Mouse (Mus musculus) gastrocnemius, postnatal 25 days (tissue): ENCODE results near the gene Hcn2. TPM values are rescaled to one million over a fixed set of nuclear protein-coding genes. Genes with fewer than 3 reads are reported as not detected.

Experiments
- DNase-seq: peaks from one replicate; pipeline ENCODE4 v3.0.0; 2022
- long read RNA-seq, 2 experiments: library from polyadenylated mRNA; stranded (forward); transcript quantifications; one replicate each; pipeline ENCODE4 v2.0.0; 2021
- total RNA-seq, 2 experiments: library from RNA; stranded (reverse); gene quantifications; 1 replicate in 1 of 2; 2 replicates in 1 of 2; pipeline ENCODE4 v1.2.3; 2021

Gene Hcn2
- under 1 TPM; 0.67 TPM for total RNA-seq
- long read RNA-seq, experiment 1, partial matches to known transcripts: 1 of 2 reads
- long read RNA-seq, experiment 1, other reads (novel, unspliced or antisense): 0 of 2 reads
- long read RNA-seq, experiment 2, partial matches to known transcripts: 0 of 1 reads
- long read RNA-seq, experiment 2, other reads (novel, unspliced or antisense): 1 of 1 reads

DNA sequence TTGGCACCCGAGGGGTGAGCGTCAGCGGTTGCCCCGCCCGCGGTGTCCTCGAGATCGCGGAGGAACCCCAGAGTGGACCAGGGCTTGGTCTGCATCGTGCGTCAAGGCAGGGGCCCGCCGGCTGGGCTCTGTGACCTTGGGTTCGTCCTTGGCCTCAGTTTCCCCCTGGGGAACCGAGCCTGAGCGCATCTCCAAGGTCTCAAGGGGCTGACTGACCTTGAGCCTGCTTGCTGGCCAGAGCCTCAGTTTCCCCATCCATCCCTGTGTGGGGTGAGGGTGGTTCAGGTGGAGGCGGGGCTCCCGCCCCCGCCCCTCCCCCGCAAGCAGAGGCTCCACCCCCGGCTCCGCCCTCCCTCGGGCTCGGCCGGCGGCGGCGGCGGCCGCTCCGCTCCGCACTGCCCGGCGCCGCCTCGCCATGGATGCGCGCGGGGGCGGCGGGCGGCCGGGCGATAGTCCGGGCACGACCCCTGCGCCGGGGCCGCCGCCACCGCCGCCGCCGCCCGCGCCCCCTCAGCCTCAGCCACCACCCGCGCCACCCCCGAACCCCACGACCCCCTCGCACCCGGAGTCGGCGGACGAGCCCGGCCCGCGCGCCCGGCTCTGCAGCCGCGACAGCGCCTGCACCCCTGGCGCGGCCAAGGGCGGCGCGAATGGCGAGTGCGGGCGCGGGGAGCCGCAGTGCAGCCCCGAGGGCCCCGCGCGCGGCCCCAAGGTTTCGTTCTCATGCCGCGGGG, at the start of gene Hcn2:
TSS of gene Hcn2 (plus strand) at position 381 of the 734 bp plus-strand sequence.
- DNase-seq: no peak

DNA sequence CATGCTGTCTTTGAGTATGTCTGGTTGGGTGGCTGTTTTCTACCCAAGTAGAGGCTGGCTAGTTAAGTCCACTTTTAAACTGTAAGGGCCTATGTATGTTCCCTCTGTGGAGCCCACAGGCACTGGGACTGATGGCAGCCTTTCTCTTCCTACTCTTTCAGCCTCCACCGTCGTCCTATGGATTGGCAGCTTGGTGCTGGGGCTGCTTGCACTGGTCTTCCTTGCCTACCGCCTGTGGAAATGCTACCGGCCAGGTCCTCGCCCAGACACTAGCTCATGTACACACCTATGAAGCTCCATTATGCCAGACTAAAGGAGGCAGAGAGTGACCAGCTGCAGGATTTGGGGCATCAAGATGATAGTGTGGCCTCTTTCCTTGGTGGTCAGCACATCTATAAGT, 48.4 kb upstream of the Hcn2 start:
- no peak for DNase-seq

DNA sequence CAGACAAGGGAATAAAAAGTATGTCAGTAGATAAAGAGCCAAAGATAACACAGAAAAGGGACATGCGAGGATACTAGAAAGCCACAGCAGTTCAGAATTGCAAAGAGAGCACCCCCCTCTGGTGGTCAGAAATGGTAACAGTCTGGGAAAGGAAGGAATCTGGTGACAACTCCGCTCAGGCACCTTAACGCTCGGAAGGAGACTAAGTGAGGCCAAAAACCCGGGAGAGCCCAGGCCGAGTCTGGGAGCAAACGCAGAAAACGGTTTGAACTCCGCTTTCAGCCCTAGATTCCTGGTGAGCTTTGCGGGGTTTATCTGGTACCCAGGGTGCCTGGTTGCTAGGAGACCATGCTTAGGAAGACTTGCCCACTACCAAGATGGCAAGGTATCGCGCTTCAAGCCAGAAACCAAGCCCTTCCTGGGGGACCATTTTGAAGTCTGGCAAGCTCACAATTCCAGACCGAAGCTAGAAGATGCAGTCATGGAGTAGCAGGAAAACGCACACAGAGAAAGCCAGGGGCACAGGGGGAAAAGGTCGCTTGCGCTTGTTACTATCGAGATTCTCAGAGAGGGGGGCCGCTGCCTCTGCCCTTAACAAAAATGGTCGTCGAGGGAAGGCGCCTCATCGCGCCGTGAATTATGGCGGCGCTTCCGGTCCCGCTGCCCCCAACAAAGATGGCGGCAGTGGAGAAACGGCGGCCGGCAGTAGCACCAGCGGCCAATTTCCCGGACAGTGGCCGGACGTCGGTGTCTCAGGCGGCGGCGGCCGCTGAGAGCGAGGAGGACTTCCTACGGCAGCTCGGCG, 47.5 kb upstream of the Hcn2 start, which contains the start of gene Tpgs1:
TSS of gene Tpgs1 (plus strand) at position 599 of the 805 bp plus-strand sequence.
- peak; percentile 86 for DNase-seq

- DNase-seq: peak; percentile 70
Measured at GRCm38 (mm10) chr10:79669576-79670057, 46.8 kb upstream of the Hcn2 start.

DNA sequence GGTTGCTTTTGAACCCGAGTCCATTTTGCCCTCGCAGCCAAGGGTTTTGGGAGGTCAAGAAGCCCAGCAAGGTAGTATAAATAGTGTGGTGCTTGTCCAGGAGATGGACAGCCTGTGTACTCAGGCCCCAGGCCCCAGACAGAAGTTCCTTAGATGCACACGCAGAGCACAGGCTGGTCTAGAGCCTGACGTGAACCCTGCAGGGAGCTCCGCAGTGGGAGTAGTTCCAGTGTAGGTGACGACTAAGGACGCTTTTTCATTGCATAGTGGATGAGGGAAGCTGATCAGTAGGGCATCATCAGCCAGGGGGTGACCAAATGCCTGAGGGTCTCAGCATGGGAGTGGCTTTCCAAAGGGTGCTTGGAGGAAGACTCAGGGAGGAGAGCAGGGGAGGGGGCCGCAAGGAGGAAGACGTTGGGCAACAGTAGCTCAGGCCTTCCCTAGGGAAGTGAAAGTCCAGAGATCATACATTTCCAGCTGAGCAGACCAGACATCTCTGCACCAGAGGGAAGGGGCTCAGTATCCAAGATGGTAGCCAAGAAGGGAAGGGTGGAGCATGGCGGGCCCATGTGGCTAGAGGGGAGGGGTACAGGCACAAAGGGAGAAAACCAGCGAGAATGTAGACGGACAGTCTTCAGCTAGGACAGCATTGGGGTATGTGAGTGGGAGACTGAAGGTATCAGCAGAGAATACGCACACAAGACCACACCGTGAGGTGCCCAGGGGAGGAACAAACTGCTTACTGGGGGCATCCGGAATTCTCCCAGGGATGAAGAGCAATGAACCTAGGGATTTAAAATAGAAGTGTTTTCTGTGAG, 46.2 kb upstream of the Hcn2 start:
- DNase-seq: no peak

- no peak for DNase-seq
Measured at GRCm38 (mm10) chr10:79671396-79672087, 44.9 kb upstream of the Hcn2 start.

DNA sequence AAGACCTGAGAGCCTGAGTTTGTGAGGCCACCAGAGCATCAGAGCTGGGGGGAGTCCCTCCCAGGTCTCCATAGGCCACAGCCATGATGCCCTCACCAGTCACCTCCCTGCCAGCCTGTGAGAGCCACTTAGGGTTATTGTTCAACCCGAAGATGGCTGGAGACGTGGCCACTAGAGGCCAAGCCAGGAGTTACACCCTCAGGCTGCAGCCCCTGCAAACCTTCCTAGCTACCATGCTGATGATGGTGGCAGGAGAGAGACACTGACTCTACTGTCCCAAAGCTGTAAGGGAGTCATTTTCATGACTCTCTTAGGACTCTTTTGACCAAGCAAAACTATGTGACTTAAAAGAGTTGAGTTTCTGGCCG, 44.4 kb upstream of the Hcn2 start:
- no peak for DNase-seq

DNA sequence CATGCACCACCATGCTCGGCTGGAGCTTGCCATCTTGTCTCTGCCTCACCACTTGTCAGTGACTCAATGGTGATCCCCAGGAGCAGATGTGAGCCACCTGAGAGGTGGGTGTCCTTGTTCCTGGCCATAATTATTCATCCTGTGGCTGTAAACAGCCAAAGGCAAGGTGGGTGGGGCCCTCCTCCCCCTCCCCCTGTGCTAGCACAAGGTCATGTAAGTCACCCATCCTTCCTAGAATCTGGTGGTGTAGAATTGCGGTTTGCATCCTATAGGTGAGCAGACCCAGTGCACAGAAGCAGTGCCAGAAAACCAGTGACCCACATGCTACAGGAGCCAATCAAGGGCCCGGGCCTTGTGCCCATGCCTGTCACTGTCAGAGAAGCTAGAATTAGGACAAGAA, 43.4 kb upstream of the Hcn2 start:
- no peak for DNase-seq

- DNase-seq: no peak
Measured at GRCm38 (mm10) chr10:79675346-79676035, 40.9 kb upstream of the Hcn2 start.

DNA sequence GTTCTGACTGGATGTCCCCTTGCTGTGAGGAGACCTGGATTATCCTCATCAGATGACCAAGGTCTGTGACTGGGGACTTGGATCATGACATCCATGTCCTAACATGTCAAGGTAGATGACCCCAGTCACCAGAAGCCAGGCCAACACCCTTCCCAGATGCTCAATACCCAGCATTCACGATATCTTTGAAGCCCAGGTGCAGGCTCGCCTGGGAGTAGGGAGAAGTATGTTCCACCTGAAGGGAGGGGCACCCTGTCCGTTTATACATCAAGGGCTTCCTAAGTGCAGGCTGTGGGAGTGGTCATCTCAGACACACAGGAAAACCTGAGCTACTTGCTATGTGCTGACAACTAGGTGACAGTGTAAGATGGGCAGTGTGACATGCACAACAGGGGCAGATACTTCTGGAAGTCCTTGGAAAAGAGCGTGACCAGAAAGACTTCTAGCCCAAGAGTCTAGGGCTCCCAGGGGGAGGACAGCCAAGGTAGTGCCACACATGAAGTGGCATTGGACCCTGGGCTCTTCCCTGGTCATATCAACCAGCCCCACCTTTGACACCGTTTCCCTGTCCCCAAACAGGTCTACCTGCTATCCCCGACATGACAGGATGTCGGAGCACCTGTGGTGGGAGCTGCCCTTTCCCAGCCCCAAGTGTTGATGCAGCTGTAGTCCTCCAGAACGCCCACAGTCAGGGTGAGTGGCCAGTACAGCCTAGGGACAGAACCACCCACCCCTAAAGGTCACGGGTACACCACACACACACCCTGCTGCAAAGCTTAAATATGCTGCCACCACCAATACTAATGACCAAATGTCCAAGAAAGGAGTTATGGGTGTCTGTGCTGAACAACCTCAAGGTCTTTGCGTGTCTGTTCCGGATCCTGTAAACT, 35.6 kb upstream of the Hcn2 start:
- no peak for DNase-seq

DNA sequence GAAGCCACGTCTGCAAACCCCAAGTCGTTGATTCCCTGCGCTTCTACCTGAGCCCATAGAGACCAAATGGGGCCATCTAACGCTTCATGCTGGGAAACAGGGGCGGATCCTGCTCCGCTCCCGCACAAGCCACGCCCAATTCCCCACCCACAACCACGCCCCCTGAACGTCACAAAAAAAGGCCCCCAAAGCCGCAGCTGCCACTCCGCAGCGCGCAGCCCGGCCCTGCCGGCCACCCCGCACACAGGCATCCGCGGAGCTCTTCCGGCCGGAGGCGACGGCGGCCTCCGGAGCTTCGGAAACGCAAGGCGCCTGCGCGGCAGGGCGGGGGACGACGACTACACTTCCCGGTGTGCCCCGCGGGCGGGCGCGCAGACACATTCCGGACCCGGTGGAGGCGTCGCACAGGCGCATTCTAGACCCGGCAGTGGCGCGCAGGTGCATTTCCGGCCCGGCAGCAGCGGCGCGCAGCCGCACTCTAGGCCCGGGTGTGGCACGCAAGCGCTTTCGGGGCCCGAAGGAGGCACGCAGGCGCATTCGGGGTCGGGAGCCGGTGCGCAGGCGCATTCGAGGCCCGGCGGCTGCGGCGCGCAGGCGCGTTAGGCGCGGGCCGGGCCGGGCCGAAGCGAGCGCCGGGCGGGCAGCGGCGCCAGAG, 34.7 kb upstream of the Hcn2 start, which contains the start of gene Cdc34:
TSS of gene Cdc34 (plus strand) at position 605 of the 655 bp plus-strand sequence.
- peak; percentile 100 for DNase-seq

- DNase-seq: no peak
Measured at GRCm38 (mm10) chr10:79682551-79682915, 33.9 kb upstream of the Hcn2 start.

- DNase-seq: peak; percentile 74
Measured at GRCm38 (mm10) chr10:79682916-79683582, 33.4 kb upstream of the Hcn2 start.

- DNase-seq: peak; percentile 75
Measured at GRCm38 (mm10) chr10:79683726-79684640, 32.5 kb upstream of the Hcn2 start.

DNA sequence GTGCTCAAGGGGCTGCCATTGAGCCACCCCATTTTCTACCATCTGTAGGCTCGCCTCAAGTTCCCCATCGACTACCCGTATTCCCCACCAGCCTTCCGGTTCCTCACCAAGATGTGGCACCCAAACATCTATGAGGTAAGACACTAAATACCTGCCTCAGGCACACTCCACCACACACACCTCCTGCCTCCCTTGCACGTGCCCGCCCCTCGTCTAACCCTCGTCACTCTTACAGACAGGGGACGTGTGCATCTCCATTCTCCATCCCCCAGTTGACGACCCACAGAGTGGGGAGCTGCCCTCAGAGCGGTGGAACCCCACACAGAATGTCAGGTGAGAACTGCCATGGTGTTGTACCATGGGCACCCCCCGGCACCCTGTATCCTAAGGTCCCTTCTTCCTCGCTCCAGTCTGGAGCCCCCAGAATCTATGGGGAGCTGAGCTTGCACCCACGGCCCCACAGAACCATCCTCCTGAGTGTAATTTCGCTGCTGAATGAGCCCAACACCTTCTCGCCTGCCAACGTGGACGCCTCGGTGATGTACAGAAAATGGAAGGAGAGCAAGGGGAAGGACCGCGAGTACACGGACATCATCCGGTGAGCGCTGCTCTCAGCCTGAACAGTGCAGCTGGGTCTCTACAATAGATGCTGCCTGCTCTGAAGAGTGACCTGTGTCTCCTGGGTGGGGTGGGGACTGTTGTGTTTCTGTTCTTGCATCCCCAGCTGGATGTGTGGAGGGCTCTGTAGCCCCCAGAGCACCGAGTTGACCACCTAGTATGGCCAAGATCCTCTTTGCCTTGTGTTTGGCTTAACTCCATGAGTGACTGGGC, 31.4 kb upstream of the Hcn2 start:
- DNase-seq: no peak

DNA sequence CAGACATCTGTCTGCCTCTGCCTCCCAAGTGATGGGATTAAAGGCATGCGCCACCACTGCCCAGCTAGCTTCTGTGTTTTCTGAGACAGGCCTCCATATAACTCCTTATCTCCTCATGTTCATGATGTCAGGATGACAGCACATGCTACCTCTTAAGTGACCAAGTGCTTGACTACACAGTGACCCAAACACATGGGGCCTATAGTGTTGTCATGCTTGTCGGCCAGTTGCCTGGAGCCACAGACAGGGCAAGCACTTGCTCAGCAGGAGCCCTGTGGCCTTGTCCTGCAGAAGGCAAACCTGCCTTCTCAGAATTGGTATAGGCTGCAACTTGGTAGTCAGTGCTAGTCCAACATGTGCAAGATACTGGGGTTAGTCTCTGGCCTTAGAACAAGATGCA, 30.2 kb upstream of the Hcn2 start:
- DNase-seq: no peak
